Mouse (Mus musculus): ENCODE measurements around the gene Psg27. TPM values are rescaled to one million over a fixed set of nuclear protein-coding genes. Genes with fewer than 3 reads are reported as not detected.
"Not testable (repeated sequence)": the region's sequence is repeated elsewhere in the genome, so short reads cannot be mapped to it uniquely, and the experiment has no call there.

The Psg27 gene
- total RNA-seq (2021), result not detected

- DNase-seq (ENCODE audit: extremely low spot score in 1 of 2, low spot score in 1 of 2), result no peak
These were observed at the start of gene Psg27 for GRCm38 (mm10) chr7:18567205-18567604. Psg27 (minus strand) TSS chr7:18567305.

- DNase-seq (ENCODE audit: extremely low spot score in 1 of 2, low spot score in 1 of 2), result not testable (repeated sequence)
These were observed 49.3 kb upstream of the Psg27 start, which contains the start of gene Psg23 for GRCm38 (mm10) chr7:18616401-18616800. Psg23 (minus strand) TSS chr7:18616501.

- no peak for DNase-seq (ENCODE audit: extremely low spot score in 1 of 2, low spot score in 1 of 2)
These were observed 7.3 kb downstream of the Psg27 start for GRCm38 (mm10) chr7:18559850-18560249.

GRCm38 (mm10) chr7:18555751-18556150 is 11.4 kb downstream of the Psg27 start:
- DNase-seq (ENCODE audit: extremely low spot score in 1 of 2, low spot score in 1 of 2), result not testable (repeated sequence)

GRCm38 (mm10) chr7:18533420-18533819 is 33.7 kb downstream of the Psg27 start:
- DNase-seq (ENCODE audit: extremely low spot score in 1 of 2, low spot score in 1 of 2), result no peak

- no peak for DNase-seq (ENCODE audit: extremely low spot score in 1 of 2, low spot score in 1 of 2)
These were observed 34.9 kb downstream of the Psg27 start, which contains the start of gene Psg25 for GRCm38 (mm10) chr7:18532169-18532568. Psg25 (minus strand) TSS chr7:18532269.

- no peak for DNase-seq (ENCODE audit: extremely low spot score in 1 of 2, low spot score in 1 of 2)
These were observed 42.4 kb downstream of the Psg27 start for GRCm38 (mm10) chr7:18524668-18525067.

- not testable (repeated sequence) for DNase-seq (ENCODE audit: extremely low spot score in 1 of 2, low spot score in 1 of 2)
These were observed 54.3 kb downstream of the Psg27 start for GRCm38 (mm10) chr7:18512848-18513247.

GRCm38 (mm10) chr7:18512417-18512816 is 54.7 kb downstream of the Psg27 start:
- DNase-seq (ENCODE audit: extremely low spot score in 1 of 2, low spot score in 1 of 2), result not testable (repeated sequence)

- no peak for DNase-seq (ENCODE audit: extremely low spot score in 1 of 2, low spot score in 1 of 2)
These were observed 55.6 kb downstream of the Psg27 start for GRCm38 (mm10) chr7:18511479-18511878.

Other genes starting within 250 kb of the Psg27 start
- gene Psg18, start 212.3 kb downstream of the Psg27 start, total RNA-seq (2021), result not detected
- not detected for gene Psg28, start 135.3 kb downstream of the Psg27 start, total RNA-seq (2021)
- not detected for gene Psg26, start 83.1 kb downstream of the Psg27 start, total RNA-seq (2021)
- not detected for gene Psg25, start 35.0 kb downstream of the Psg27 start, total RNA-seq (2021)
- not detected for gene Psg23, start 49.2 kb upstream of the Psg27 start, total RNA-seq (2021)
- gene Psg21, start 89.4 kb upstream of the Psg27 start, total RNA-seq (2021), result not detected
- gene Psg20, start 118.9 kb upstream of the Psg27 start, total RNA-seq (2021), result not detected
- not detected for gene Psg22, start 150.8 kb upstream of the Psg27 start, total RNA-seq (2021)
- gene Psg19, start 231.2 kb upstream of the Psg27 start, total RNA-seq (2021), result not detected